Mouse (Mus musculus) urinary bladder, postnatal 4 days (tissue): ENCODE measurements around the gene Agrp.
A peak's percentile ranks its signal among the peaks of the same experiment; 100 is the strongest.

Experiments
- DNase-seq, 2 experiments: peaks; one replicate each; pipeline ENCODE4 v3.0.0; 2021 to 2022; ENCODE audit warnings: low spot score in 2 of 2

Agrp gene

GRCm38 (mm10) chr8:105636963-105637510 lies at the start of gene Agrp:
Gene Agrp, minus strand, starts transcription at chr8:105637393.
- DNase-seq, result no peak

- DNase-seq, result no peak
Observed at GRCm38 (mm10) chr8:105686551-105686950, 49.4 kb upstream of the Agrp start.

- no peak for DNase-seq
Observed at GRCm38 (mm10) chr8:105685796-105686308, 48.7 kb upstream of the Agrp start, which contains the start of gene Carmil2. Gene Carmil2, plus strand, starts transcription at chr8:105686274.

DNA sequence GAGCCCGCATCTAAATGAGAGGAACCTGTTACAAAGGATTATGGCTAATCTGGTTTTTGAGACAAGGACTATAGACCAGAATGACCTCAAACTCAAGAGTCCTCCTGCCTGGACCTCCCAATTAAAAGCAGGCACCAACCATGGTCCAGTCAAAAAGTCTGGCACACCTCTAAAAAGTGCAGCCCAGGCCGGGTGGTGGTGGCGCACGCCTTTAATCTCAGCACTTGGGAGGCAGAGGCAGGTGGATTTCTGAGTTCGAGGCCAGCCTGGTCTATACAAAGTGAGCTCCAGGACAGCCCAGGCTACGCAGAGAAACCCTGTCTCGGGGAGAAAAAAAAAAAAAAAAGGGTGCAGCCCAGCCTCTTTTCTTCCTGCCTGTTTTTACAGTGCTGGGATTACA lies 48.1 kb upstream of the Agrp start:
- no peak for DNase-seq

DNA sequence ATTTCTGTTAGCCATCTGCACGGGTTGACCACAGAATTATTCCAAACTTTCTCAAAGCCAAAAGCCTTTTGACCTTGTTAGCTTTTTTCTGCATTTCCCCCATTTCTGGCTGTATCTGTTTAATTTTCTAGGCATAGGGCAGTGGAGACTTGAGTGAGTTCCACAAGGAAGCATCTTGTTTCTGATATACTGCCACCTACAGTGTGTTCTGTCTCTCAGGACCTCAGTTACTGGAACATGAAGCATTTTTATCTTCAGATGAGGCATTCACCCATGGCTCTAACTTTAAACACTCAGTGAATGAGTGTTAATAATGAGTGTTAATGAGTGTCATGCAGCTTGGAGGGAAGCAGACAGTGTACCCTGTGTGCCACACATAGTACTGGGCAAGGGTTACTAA lies 40.7 kb upstream of the Agrp start:
- no peak for DNase-seq

DNA sequence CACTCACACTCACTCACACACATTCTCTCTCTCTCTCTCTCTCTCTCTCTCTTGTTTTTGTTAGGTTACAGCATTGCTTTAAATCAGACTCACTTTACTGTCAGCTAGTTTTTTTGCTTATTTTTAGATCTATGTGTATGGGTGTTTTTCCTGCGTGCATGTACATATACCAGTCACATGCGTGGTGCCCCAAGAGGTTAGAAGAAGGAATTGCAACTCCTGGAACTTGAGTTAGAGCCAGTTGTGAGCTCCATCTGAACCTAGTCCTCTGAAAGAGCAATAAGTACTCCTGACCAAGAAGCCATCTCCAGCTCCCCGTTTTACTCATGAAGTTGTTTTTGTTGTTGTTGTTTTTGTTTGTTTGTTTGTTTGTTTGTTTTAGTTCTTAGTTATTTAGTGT lies 24.0 kb upstream of the Agrp start:
- no peak for DNase-seq

DNA sequence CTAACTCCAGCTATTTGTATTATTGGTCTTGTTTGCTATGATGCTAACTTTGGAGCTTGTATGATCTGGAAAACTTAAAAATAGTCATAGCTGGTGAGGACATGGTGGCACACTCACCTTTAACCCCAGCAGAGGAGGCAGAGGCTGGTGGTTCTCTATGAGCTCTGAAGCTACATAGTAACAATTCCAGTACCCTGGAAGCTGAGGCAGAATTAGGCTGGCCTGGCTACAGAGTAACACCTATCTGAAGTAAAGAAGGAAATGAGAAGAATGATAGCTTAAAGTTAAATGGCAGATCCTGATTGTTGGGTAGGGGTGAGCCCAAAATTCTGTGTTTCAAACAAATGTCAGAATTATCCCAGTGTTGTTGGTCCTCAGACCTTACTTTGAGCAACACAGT lies 20.4 kb upstream of the Agrp start:
- no peak for DNase-seq

DNA sequence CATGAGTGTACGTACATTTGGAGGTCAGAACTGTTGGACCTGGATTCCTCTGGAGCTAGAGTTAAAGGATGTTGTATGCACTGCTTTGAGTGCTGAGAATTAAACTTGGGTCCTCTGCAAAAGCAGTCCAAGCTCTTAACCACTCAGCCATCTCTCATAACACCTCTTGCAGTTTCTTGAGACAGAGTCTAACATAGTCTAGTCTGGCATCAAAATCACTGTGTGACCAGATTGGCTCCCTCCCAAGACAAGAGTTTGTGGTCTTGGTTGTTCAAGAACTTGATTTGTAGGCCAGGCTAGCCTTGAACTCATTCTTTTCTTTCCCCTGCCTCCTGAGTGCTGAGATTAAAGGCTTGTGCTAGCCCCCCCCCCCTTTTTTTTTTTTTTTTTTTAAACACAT lies 11.7 kb upstream of the Agrp start:
- no peak for DNase-seq

DNA sequence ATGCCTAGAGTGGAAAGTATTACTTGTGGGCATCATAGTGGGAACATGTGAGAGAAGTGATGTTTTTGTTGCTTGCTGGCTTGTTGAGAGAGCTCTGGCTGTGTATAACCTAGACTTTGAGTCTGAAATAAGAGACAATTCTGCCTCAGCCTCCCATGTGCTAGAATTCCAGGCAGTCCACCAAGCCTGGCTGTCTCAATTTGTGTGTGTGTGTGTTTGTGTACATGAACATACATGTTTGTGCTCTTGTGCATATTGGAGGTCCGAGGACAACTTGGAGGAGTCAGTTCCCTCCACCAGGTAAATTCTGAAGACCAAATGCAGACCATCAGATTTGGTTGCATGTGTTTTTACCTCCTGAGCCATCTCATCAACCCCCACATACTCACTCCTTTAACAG lies 8.0 kb upstream of the Agrp start:
- no peak for DNase-seq

GRCm38 (mm10) chr8:105640511-105640910 lies 3.3 kb upstream of the Agrp start:
- no peak for DNase-seq

- DNase-seq, result no peak
Observed at GRCm38 (mm10) chr8:105639835-105640234, 2.6 kb upstream of the Agrp start.

- no peak for DNase-seq
Observed at GRCm38 (mm10) chr8:105638510-105638909, 1.3 kb upstream of the Agrp start.

DNA sequence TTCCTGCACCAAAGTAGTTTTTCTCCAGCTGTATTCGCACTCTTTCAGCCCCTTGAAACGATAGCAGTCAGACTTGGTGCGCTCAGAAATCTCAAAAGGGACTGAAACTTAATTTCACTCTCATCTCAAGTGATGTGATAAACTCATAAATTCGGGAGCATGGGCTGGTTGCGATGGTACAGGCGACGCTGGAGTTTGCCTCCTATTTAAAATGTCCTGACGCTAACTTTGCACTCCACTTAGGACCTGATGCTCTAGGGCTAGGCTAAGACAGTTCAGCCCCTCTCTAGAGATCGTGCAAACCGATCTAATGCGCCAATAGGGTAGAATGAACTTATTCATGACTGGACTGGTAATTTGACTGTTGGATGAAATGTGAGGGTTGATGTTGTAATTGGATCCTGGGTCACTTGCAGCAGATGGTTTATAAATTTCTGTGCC lies 428 bp upstream of the Agrp start:
- DNase-seq, result no peak

GRCm38 (mm10) chr8:105636018-105636962 lies 903 bp downstream of the Agrp start, which contains the start of gene Ctcf:
Gene Ctcf, plus strand, starts transcription at chr8:105636568.
- DNase-seq, result peak; percentile 89 to 90

- no peak for DNase-seq
Observed at GRCm38 (mm10) chr8:105635481-105635880, 1.7 kb downstream of the Agrp start.

DNA sequence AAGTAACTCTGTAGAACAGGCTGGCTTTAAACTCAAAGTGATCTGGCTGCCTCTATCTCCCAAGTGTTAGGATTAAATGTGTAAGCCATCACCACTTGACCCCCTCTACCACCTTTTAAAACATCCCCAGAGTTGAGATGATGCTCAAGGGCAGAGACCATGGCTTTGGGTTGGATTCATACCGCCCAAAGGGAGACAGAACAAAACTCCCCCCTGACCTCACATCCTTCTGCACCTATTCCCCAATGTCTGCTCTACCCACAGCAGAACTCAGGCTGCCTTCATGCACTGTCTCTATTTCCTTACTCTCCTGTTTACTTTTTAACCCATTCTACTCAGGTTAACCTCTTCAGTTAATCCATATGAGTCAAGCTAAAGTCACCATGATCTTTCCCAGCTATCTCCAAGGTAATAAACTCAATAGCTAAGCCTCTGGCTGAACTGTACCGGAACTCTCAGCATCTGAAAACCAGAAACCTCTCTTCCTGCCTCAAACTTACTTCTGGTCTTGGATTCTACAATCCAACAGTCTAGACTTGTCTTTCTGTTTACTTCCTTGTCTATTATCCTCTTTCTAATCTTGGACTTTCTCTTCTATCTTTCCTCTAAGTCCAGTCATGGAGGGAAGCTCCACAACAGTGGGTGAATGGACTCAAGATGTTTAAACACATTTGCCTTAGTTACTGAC lies 2.3 kb downstream of the Agrp start:
- no peak for DNase-seq

DNA sequence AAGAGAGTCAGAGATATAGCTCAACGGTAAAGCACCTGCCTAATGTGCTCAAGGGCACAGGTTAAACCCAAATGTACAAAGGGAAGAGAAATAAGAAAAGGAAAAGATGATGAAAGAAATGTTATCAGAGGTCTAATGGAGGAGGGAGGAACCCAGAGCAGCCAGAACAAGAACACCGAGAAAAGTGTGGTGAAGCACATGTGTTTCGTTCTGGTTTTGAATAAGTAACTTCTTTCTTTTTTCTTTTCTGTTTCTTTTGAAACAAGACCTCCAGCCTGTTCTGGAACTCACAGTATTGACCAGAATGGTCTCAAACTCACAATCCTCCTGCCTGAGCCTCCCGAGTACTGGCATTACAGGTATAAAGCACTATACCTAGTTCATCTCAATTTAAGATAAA lies 7.9 kb downstream of the Agrp start:
- no peak for DNase-seq

GRCm38 (mm10) chr8:105626086-105626485 lies 11.1 kb downstream of the Agrp start:
- DNase-seq, result no peak

- no peak for DNase-seq
Observed at GRCm38 (mm10) chr8:105624831-105625230, 12.4 kb downstream of the Agrp start.

DNA sequence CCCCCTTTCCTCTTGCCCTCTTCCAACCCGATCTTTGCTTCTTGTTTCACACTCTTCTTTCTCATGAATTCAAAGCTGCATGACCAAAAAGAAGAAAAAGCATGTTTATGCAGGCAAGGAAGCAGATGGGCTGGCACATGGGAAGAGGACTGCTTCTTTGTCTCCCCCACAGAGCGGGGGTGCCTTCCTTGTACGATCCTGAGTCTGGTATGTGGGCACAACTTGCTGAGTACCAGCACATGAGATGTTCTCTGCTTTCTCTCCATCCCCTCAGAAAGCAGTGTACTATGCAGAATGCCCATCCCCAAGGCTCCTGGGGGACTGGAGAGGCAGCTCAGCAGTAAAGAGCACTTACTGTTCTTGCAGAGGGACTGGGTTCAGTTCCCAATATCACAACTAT lies 12.8 kb downstream of the Agrp start:
- no peak for DNase-seq

DNA sequence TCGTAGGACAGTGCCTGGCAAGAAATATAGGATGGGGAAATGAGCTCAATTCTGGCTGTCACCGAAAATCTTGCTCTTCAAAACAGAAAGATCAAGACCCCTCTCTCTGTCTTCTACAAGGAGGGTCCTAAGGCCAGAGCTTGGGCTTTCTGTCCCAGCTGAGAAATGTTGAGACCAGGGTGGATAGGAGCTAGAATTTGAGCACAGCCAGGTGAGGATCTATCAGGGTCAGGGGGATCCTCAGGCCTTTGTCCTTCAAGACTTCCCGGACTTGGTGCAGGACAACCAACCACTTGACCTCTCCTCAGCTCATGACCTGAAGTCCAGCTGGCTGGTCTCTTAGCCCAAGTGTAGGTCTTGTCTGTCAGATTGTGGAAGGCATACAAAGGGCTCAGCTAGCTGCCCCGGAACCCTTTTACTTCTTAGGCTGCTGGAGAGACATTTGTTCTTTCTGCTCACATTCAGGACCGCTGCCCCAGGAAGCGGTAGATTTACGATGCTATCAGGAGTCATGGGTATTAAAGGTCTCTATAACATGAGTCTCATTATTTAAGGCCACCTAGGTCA lies 13.4 kb downstream of the Agrp start:
- no peak for DNase-seq

GRCm38 (mm10) chr8:105623118-105623517 lies 14.1 kb downstream of the Agrp start:
- no peak for DNase-seq
